ENCODE assay signal across 9 mouse cellular contexts in the genomic region with DNA sequence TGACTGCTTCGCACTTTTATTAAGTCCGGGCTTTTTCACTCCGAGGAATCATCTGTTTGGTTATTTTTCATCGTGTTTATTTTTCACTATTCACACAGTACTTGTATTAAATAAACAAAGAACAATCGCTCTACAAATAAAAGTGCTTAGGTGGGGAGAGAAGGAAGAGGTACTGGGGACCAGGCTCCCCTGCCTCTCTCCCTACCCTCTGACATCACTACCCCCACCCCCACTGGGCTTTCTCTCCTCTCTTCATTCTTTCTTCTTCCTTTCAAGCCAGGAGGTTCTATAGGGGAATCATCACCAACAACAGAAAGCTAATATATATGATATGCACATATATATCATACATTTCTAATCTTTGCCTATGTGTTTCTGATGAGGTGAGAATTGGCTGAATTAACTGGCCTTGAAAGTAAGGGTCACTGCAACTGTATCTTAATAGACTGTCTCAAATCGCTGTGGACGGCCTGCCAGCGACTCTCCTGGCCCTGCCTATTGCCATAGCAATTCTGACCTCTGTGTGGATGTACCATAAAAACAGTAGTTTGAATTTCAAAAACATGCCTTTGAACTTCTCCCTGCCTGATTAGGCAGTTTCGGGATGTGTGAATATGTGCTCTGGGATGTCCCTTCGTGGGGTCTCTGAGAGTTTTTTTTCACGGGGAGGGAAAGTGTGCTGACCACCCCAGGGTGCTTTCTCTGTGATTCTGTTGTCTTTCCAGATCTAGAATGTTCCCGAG. TPM values are rescaled to one million over a fixed set of nuclear protein-coding genes. Genes with fewer than 3 reads are reported as not detected.
A peak's percentile ranks its signal among the peaks of the same experiment; 100 is the strongest.
DNase-seq lines count a peak whose midpoint lies in the region; ATAC-seq lines count a peak whose summit lies in the region.
"Had no signal": no experiment of that assay in that cellular context is flagged by ENCODE, and none has a peak within 500 bp of the region (broad histone marks: within the 10 kb centered on the region; RNA-seq: fewer than 3 reads in every experiment).

No protein-coding gene starts in this region.

- H3K9me3 ChIP-seq in lung, embryonic 15.5 days, result no peaks in the 10 kb centered on the region
- no peaks in the 10 kb centered on the region for H3K9me3 ChIP-seq in forebrain, embryonic 13.5 days (replicated peaks)
- no peaks in the 10 kb centered on the region for H3K9me3 ChIP-seq in limb, embryonic 15.5 days
- no peaks in the 10 kb centered on the region for H3K9me3 ChIP-seq in stomach, embryonic 14.5 days (ENCODE audit: control insufficient read depth, low read depth, low read length)

- no peak for DNase-seq in lung, postnatal 36 days
- DNase-seq in thymus, postnatal 25 days, result no peak
- no peak for DNase-seq in layer of hippocampus, adult 8-10 months (ENCODE audit: low spot score in 2 of 2)

- peaks cover 25% of the 10 kb centered on the region for H3K4me1 ChIP-seq in lung, embryonic 15.5 days
- peaks cover 67% of the 10 kb centered on the region for H3K4me1 ChIP-seq in forebrain, embryonic 13.5 days
- peaks cover 24% of the 10 kb centered on the region for H3K4me1 ChIP-seq in limb, embryonic 15.5 days
- peaks cover 6% of the 10 kb centered on the region; the same call in 1 of the 2 replicates for H3K4me1 ChIP-seq in stomach, embryonic 14.5 days (ENCODE audit: control insufficient read depth, insufficient read depth, low read length)

- no peaks in the 10 kb centered on the region for H3K36me3 ChIP-seq in lung, embryonic 15.5 days
- no peaks in the 10 kb centered on the region for H3K36me3 ChIP-seq in forebrain, embryonic 13.5 days (ENCODE audit: poor library complexity, severe bottlenecking)
- no peaks in the 10 kb centered on the region for H3K36me3 ChIP-seq in limb, embryonic 15.5 days
- H3K36me3 ChIP-seq in stomach, embryonic 14.5 days (ENCODE audit: control insufficient read depth, insufficient read depth, low read length), result no peaks in the 10 kb centered on the region

- H3K27ac ChIP-seq in lung, embryonic 15.5 days, result no peak overlapping the region
- H3K27ac ChIP-seq in forebrain, embryonic 13.5 days, result peak overlapping the region; percentile 90
- no peak overlapping the region for H3K27ac ChIP-seq in limb, embryonic 15.5 days
- H3K27ac ChIP-seq in stomach, embryonic 14.5 days (ENCODE audit: low read length), result no peak overlapping the region

- WGBS in lung, embryonic 15.5 days, result 8% methylated on average over 12 of the region's 12 CpGs
- 5% methylated on average over 12 of the region's 12 CpGs for WGBS in forebrain, embryonic 13.5 days
- 24% methylated on average over 12 of the region's 12 CpGs for WGBS in limb, embryonic 15.5 days
- WGBS in stomach, embryonic 14.5 days, result 15% methylated on average over 12 of the region's 12 CpGs

- ATAC-seq in lung, embryonic 15.5 days (ENCODE audit: borderline replicate concordance, extremely low read depth, low FRiP score, low TSS enrichment), result 0 out of 2 replicates have a peak, but pooled peaks have one; percentile 11
- ATAC-seq in forebrain, embryonic 13.5 days, result peak; percentile 28; the same call in 1 of the 2 replicates
- no peak for ATAC-seq in limb, embryonic 15.5 days (ENCODE audit: insufficient number of reproducible peaks, low FRiP score, low TSS enrichment, low read depth)
- no peak for ATAC-seq in stomach, embryonic 14.5 days (ENCODE audit: insufficient number of reproducible peaks, insufficient read depth, low FRiP score, low read depth)
- ATAC-seq in monocyte, adult 5-6 weeks (replicated peaks; ENCODE audit: insufficient number of reproducible peaks, low FRiP score, low TSS enrichment, poor library complexity, severe bottlenecking), result no peak

- H3K4me2 ChIP-seq in lung, embryonic 15.5 days, result peak overlapping the region; percentile 55
- H3K4me2 ChIP-seq in forebrain, embryonic 13.5 days, result peak overlapping the region; percentile 58
- H3K4me2 ChIP-seq in limb, embryonic 15.5 days, result peak overlapping the region; percentile 40
- peak overlapping the region; percentile 14; the same call in 1 of the 2 replicates for H3K4me2 ChIP-seq in stomach, embryonic 14.5 days (replicated peaks; ENCODE audit: low read depth, low read length)

- H3K9ac ChIP-seq in lung, embryonic 15.5 days, result no peak overlapping the region
- H3K9ac ChIP-seq in forebrain, embryonic 13.5 days, result peak overlapping the region; percentile 12; the same call in 1 of the 2 replicates
- no peak overlapping the region for H3K9ac ChIP-seq in limb, embryonic 15.5 days
- no peak overlapping the region for H3K9ac ChIP-seq in stomach, embryonic 14.5 days (replicated peaks; ENCODE audit: low read depth, low read length)

- H3K4me3 ChIP-seq in lung, embryonic 15.5 days, result peak overlapping the region; percentile 32
- H3K4me3 ChIP-seq in forebrain, embryonic 13.5 days, result peak overlapping the region; percentile 24; the same call in 1 of the 2 replicates
- peak overlapping the region; percentile 24 for H3K4me3 ChIP-seq in limb, embryonic 15.5 days
- H3K4me3 ChIP-seq in stomach, embryonic 14.5 days (ENCODE audit: low read depth, low read length), result no peak overlapping the region; the same call in 1 of the 2 replicates
- H3K4me3 ChIP-seq: erythroblast, embryonic 14.5 days had no signal

- H3K27me3 ChIP-seq in lung, embryonic 15.5 days, result peaks cover 82% of the 10 kb centered on the region
- H3K27me3 ChIP-seq in forebrain, embryonic 13.5 days, result peaks cover 41% of the 10 kb centered on the region
- H3K27me3 ChIP-seq in limb, embryonic 15.5 days, result peaks cover 64% of the 10 kb centered on the region
- peaks cover 58% of the 10 kb centered on the region for H3K27me3 ChIP-seq in stomach, embryonic 14.5 days (ENCODE audit: control insufficient read depth, insufficient read depth, low read length)

RNA-seq across cellular contexts. Expression of gene Gm5089, which starts 3.3 kb away (rescaled TPM):
- not detected in 2 replicates for polyA plus RNA-seq in lung, embryonic 15.5 days (2015; fragmentation: Nextera tagmentation; extraction: Ambion mirVana)
- polyA plus RNA-seq in forebrain, embryonic 13.5 days (2015; fragmentation: Nextera tagmentation; extraction: Ambion mirVana), result 1.6 and 2.1 TPM in 2 replicates
- polyA plus RNA-seq in limb, embryonic 15.5 days (2015; fragmentation: Nextera tagmentation; extraction: Ambion mirVana), result 0.14 TPM in 2 replicates
- not detected in 2 replicates for polyA plus RNA-seq in stomach, embryonic 14.5 days (2014; fragmentation: Nextera tagmentation; extraction: Ambion mirVana)
- total RNA-seq in monocyte, adult 5-6 weeks (2017), result not detected in 3 replicates
- total RNA-seq in layer of hippocampus, adult 8-10 months (2022), result under 1 TPM; 0.32 to 0.92 (median 0.55) TPM
- polyA plus RNA-seq: erythroblast, embryonic 14.5 days had no signal

RNA-seq across cellular contexts. Expression of gene Zic5, which starts 11.3 kb away (rescaled TPM):
- polyA plus RNA-seq in lung, embryonic 15.5 days (2015; fragmentation: Nextera tagmentation; extraction: Ambion mirVana), result 0.08 TPM in 1 of 2 replicates, not detected in the other
- 17.3 and 19.5 TPM in 2 replicates for polyA plus RNA-seq in forebrain, embryonic 13.5 days (2015; fragmentation: Nextera tagmentation; extraction: Ambion mirVana)
- polyA plus RNA-seq in limb, embryonic 15.5 days (2015; fragmentation: Nextera tagmentation; extraction: Ambion mirVana), result 0.46 and 0.52 TPM in 2 replicates
- not detected in 2 replicates for polyA plus RNA-seq in stomach, embryonic 14.5 days (2014; fragmentation: Nextera tagmentation; extraction: Ambion mirVana)
- total RNA-seq in monocyte, adult 5-6 weeks (2017), result 0.38 TPM in 1 of 3 replicates, not detected in the others
- total RNA-seq in layer of hippocampus, adult 8-10 months (2022), result 1 to 10 TPM; 2.6 to 6.1 (median 4.2) TPM

RNA-seq across cellular contexts. Expression of gene Zic2, which starts 21.1 kb away (rescaled TPM):
- not detected in 2 replicates for polyA plus RNA-seq in lung, embryonic 15.5 days (2015; fragmentation: Nextera tagmentation; extraction: Ambion mirVana)
- polyA plus RNA-seq in forebrain, embryonic 13.5 days (2015; fragmentation: Nextera tagmentation; extraction: Ambion mirVana), result 10.1 and 12.0 TPM in 2 replicates
- polyA plus RNA-seq in limb, embryonic 15.5 days (2015; fragmentation: Nextera tagmentation; extraction: Ambion mirVana), result 0.45 and 0.60 TPM in 2 replicates
- not detected in 2 replicates for polyA plus RNA-seq in stomach, embryonic 14.5 days (2014; fragmentation: Nextera tagmentation; extraction: Ambion mirVana)
- total RNA-seq in monocyte, adult 5-6 weeks (2017), result not detected in 3 replicates
- 10 to 100 TPM; 15.0 to 20.8 (median 18.6) TPM for total RNA-seq in layer of hippocampus, adult 8-10 months (2022)
- polyA plus RNA-seq: erythroblast, embryonic 14.5 days had no signal

RNA-seq across cellular contexts. Expression of gene Gm10837, which starts 36.2 kb away (rescaled TPM):
- not detected in 2 replicates for polyA plus RNA-seq in lung, embryonic 15.5 days (2015; fragmentation: Nextera tagmentation; extraction: Ambion mirVana)
- 0.48 and 0.56 TPM in 2 replicates for polyA plus RNA-seq in forebrain, embryonic 13.5 days (2015; fragmentation: Nextera tagmentation; extraction: Ambion mirVana)
- polyA plus RNA-seq in limb, embryonic 15.5 days (2015; fragmentation: Nextera tagmentation; extraction: Ambion mirVana), result not detected in 2 replicates
- polyA plus RNA-seq in stomach, embryonic 14.5 days (2014; fragmentation: Nextera tagmentation; extraction: Ambion mirVana), result not detected in 2 replicates
- not detected in 3 replicates for total RNA-seq in monocyte, adult 5-6 weeks (2017)
- total RNA-seq in layer of hippocampus, adult 8-10 months (2022), result under 1 TPM in 1 of 4 experiments, not detected in 3; 0.51 TPM
- polyA plus RNA-seq: erythroblast, embryonic 14.5 days had no signal

Comparison
In these comparisons a context has a peak if more than half of its experiments do, and no peak if none do; other contexts are left out.
1. ATAC-seq: peak in lung, embryonic 15.5 days (single experiment) and forebrain, embryonic 13.5 days (single experiment); none in limb, embryonic 15.5 days (single experiment), stomach, embryonic 14.5 days (single experiment) and monocyte, adult 5-6 weeks (single experiment).
2. RNA of gene Zic5, which starts 11.3 kb away (polyA plus RNA-seq): 17.3 to 19.5 TPM in forebrain, embryonic 13.5 days; 0.46 to 0.52 TPM in limb, embryonic 15.5 days, 0.08 TPM in lung, embryonic 15.5 days and not detected in stomach, embryonic 14.5 days; every median in the first group is over 10 times any median in the second.
3. Peak in every context shown above with its lines, with median percentiles within 50 percentile points of each other: H3K4me2 ChIP-seq.